Mouse (Mus musculus) skeletal muscle tissue, adult 2 months (tissue): ENCODE results near the gene Mss51.

Experiments used
- DNase-seq: peaks from one replicate; pipeline ENCODE4 v3.0.0-alpha.2; 2012; ENCODE audit warnings: low read depth, low spot score

The Mss51 gene

DNA sequence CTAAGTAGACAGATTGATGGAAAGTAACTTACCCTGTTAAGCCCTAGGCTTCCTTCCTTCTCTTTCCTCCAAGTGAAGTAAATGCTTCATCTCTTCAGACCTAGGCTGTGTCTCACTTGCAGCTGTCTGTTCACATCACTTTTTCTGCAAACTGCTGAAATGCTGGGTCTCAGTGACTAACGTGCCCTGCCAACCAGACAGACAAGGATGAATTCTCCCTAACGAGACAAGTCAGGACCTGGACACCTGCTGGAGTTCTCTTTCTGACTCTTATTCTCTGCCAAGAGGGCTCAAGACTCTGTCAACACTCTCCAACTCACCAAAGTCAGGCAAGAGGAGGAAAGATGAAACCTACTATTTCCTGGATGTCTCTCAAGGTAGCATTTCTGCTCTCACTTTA lies at the start of gene Mss51:
Gene Mss51, minus strand, starts transcription at position 299 of the 400 bp plus-strand sequence.
- DNase-seq: peak; percentile 63

DNA sequence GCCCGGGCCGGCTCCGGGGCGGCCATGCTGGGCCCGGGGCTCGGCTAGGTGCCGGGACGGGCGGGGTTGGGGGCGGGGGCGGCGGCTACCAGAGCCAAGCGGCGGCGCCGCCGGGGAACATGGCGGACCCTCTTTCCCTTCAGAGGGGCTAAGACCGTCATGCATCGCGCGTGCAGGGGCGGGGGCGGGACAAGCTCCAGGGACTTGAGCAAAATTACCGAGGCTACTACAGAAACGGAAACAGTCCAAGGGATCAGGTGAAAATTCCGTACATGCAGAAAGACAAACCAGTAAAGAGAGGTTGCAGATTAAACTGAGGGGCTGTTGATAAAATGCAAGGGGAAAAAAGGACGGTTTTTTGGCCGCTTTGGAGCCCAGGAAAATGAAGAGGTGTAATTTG lies 49.7 kb upstream of the Mss51 start, which contains the start of gene Ppp3cb:
Gene Ppp3cb, minus strand, starts transcription at position 159 of the 400 bp plus-strand sequence.
- peak; percentile 89 for DNase-seq

DNA sequence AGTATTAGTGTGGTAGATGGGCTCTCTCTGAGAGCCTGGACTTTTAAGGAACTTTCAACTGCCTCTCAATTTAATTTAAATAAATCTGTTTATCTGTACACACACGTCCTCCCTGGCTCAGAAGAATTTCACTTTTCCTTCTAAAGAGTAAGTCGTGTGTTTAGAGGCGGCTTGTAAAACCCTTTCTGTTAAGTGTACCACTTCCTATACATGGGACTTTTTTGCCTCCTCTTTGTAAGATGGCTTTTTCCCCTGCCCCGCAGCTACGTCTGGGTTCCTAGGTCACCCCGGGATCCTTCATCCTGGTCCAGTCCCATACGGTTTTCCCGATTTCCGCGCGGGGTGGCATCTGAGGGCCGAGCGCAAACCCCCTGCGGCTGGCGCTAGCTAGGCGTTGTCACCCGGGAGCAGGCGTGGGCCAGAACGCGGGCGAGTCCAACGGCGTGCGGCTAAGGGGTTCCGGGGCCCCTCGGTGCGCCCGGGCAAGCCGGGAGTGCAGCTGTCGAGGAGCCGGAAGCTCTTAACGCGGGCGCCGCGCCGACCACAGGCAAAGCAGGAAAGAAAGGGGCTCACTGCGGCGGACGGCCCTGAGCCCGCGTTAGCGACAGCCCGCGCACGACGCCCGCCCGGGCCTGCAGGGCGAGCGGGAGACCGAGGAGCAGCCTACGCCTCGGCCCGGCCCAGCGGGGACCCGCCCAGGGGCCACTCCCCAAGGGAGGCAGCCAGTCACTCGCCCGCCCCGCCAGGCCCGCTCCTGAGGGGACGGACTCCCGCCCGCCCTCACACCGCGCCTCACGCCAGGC lies 49.0 kb upstream of the Mss51 start:
- DNase-seq: peak; percentile 83

DNA sequence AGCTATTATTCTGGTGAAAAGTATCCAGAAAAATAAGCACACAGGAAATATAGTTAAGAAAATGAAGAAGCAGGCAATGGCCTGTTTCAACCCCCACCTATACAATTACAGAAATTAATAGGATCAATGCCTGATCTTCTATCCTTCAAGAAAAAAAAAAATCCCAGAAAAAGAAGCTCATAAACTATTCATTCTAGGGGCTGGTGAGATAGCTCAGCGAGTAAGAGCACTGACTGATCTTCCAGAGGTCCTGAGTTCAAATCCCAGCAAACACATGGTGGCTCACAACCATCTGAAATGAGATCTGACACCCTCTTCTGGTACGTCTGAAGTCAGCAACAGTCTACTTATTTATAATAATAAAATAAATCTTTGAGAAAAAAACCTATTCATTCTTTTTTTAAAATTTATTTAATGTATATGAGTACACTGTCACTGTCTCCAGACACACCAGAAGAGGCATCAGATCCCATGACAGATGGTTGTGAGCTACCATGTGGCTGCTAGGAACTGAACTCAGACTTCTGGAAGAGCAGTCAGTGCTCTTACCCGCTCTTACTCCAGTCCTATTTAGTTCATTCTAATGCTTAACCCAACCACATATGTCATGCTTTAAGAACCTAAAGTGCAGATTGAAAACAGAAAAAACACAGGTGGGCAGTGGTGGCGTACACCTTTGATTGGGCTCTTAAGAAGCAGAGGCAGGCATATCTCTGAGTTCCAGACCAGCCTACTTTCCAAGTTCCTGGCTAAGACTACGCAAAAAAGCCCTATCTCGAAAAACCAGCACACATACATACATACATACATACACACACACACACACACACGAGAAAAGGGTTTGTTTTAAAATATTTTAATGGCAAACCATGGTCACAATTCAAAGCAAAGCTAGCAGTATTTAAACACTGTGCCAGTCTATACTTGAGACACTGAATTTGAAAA lies 48.0 kb upstream of the Mss51 start:
- no peak for DNase-seq

DNA sequence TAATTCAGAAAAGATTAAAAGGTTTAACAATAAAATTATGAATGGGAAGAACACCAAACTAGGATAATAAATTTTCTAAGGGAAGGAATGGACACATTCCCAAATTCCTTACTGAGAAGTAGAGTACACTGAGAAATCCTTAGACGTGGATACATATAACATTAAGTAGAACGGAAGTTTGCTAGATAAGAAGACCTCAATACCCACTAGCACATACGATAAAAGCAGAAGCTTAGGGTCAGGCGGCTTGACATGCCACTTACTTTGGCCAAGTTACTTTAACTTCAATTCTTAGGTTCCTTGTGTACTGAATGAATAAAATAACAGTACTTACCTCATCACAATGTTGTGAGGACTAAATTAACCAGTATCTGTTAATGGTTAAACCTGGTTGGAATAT lies 32.9 kb upstream of the Mss51 start:
- no peak for DNase-seq

DNA sequence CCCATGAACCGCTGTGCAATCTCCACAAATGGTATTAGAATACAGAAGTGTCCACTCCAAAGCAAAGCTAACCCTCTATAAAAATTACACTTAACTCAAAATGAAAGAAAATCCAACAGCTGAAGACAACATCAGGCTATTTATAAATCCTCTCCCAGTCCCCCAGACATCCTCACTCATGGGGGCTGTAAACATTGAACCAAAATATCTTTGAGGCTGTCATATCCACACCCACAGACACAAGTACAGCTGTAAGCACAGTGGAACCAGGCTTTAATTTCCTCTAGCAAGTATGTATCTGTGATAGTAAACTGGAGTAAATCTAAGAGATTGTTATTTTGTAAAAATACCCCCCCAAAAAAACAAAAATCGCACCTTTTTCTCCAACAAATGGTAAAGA lies 23.5 kb upstream of the Mss51 start:
- no peak for DNase-seq

DNA sequence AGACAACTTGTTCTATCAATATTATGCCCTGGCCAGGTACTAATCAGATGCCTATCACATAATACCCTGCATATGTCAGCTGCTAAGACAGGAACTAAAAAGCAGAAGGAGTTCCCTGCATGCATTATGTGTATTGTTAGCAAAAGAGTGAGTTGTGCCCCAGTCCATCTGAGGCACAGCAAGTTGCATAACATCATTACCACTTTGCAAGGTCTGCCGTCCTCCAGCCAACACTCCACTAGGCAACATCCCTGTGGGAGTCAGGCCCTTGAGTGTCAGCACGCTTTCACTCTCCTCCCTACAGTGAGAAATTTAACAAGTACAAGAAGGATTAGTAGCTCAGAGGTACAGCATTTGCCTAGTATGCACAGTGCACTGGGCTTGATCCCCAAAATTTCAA lies 11.7 kb upstream of the Mss51 start:
- no peak for DNase-seq

DNA sequence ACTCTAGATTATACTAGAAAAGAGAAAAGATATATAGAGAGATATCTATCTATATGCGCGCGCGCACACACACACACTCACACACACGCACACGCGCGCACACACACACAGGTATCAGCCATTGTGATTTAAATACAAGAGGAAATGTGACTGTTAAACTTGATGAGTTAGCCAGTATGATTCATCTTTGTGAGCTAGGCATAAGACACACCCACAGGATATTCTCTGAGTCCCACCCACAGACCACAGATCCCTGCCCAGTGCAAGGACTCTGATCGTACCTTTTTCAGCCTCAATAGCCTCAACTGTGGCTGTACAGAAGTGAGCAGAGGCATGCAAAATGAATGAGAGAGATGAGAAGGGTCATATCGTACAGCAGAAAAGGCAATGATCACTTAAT lies 6.3 kb upstream of the Mss51 start:
- DNase-seq: no peak

DNA sequence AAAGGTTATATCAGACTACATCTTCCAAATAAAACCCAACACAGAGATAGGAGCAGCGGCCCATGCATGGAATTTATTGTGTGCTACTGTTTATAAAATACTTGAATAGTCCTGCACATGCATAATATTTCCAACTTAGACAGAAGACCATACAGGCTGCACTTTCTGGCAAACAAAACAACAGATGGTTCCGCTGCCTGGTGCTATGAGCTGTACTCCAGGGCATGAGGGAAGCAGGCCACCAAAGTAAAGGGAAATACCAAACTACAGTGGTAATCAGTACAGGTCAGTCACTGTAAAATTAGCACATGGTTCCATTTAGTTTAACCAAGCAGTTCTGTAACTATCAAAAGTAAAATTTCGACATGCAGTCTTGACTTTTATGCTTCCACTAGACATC lies 3.3 kb upstream of the Mss51 start:
- DNase-seq: no peak

DNA sequence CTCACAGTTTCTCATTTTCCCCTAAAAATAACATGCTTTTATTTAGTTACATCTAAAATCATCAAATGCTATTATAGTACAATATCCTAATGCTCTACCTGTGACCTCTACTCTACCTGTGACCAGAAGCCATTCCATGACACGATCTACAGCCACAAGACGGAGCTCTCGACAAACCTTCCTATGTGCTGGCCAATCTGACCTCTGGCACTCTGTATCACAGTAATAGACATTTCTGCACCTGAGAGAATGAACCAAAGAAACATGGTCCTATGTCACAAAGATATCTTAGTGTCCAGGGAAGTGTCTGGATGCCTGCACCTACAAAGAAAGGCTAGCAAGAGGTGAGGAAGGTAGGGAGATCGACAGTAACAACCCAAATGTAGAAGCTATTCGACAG lies 10.7 kb downstream of the Mss51 start:
- no peak for DNase-seq

DNA sequence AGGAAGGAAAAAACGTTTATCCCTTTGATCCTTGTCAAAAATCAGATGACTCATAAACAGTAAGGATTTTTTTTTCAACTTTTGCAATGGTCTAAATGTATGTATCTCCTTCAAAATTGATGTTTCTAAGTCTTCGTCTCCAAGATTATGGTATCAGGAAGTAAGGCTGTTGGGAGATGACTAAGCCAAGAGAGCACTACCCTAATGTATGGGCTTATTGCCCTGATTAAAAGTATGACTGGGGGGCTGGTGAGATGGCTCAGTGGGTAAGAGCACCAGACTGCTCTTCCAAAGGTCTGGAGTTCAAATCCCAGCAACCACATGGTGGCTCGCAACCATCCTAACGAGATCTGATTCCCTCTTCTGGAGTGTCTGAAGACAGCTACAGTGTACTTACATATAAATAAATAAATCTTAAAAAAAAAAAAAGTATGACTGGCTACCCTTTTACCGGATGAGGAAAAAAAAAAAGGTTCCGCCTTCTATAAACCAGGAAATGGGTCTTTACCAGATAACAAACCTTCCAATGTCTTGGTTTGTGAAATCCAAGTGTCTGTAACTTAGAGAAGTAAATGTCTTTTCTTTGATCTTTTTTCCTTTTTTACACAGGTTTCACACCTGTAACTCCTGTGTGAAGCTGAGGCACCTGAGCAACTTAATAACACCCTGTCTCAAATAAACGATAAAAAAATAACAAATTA lies 14.5 kb downstream of the Mss51 start:
- no peak for DNase-seq

DNA sequence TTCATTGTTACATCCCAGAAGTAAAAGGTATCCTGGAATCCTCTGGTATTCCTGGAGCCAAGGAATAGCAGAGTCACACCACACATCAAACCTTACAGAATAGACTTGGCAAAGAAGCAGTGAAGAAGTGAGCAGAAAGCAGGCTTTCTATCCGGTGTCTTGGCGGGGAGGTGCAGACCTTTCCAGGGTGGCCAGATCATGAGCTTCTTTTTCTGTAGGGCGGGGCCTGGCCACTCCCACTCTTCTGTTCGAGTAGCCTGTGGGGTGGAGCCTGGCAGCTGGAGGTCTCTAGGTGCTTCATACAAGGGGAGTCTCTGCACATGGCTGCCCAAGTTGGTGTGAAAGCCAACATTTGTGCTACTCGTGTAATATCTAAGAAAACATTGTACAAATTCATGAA lies 15.5 kb downstream of the Mss51 start:
- DNase-seq: no peak

DNA sequence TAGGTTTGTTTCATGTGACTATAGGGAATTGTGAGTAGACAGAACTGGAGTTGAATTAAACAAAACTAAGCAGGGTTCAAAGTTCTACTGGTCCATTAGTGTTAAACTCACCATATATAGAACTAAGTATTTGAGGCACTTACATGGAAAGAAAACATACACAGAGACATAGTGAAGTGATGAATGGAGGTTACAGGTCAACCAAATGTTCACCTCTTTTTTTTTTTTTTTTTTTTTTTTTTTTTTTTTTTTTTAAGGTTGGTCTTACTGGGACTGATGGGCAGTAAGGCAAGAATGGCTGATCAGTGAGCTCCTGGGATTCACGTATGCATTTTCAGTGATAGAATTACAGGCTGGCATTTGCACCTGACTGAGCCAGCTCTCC lies 16.5 kb downstream of the Mss51 start:
- no peak for DNase-seq

DNA sequence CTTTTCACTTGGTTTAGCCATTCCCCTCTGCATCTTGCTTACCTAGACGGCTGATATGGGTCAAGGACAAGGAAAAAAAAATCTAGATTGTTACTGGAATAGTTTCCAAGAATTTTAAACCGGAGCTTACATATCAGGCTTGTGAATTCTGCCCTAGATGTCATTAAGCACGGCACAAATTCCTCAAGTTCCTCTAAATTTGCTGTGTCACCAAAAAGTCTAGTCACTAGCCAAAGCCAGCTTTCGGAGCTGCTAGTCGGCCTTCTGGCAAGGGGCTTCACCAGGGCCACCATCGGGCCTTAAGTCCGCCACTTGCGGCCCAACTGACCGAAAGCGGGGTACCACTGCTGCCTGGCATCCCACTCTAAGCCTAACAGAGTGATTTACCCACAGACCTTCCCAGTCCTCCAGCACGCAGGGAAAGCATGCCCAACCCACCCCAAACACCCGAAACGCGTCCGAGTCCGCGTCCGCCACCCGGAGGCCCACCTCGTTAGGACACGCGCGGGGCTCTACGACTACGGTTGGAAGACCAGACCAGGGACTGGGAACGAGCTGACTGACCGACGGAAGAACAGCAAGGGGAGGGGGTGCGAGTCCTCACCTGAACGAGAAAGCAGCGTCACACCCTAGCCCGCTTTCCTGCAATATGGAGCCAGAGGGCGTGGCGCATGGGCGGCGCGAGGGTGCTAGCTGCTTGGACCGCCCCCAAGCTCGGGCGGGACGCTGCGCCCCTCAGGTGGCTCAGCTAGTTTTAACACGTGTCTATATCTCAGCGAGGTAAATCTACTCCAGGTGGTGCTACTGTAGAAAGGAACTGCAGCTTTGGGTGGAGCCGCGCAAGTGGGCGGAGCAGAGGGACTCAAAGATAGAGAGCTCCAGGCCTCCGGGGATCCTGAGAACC lies 17.2 kb downstream of the Mss51 start, which contains the start of gene Anxa7:
Gene Anxa7, minus strand, starts transcription at position 843 of the 904 bp plus-strand sequence.
- DNase-seq: peak; percentile 62

DNA sequence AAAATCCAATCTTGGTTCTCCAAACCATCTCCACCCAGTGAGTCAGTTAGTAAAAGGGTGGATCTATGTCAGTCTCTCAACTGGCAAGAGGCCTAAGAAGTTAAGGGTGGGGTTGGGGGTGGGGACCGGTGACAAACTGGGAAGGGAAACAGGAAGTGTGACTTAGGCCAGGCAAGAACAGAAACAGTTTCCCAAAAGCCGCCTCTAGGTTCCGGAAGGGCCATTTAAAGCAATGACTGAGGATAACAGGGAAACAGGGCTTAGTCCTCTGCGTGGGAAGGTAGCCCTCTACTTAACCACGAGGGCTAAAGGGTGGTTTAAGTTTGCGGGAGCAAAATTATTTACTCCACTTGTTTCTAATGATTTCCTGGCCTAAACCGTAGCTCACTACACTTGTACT lies 17.9 kb downstream of the Mss51 start:
- peak; percentile 82 for DNase-seq

DNA sequence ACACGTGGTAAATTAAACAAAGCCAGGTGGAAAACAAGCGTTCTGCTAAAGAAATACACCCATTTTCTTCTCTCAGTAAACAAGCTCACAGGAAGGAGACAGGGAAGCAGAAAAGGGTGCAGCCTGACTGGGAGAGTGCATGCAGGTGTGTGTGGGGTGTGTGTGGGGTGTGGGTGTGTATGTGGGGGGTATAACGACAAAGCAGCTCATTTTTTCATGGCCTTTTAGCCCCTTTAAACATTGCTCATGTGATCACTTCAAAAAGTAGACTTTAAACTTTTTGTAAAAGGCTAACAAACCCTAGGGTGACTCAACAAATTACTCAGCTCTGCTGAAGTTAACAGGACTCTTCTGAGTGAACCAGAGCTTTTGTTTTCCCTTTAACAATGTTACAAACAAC lies 18.3 kb downstream of the Mss51 start:
- no peak for DNase-seq

DNA sequence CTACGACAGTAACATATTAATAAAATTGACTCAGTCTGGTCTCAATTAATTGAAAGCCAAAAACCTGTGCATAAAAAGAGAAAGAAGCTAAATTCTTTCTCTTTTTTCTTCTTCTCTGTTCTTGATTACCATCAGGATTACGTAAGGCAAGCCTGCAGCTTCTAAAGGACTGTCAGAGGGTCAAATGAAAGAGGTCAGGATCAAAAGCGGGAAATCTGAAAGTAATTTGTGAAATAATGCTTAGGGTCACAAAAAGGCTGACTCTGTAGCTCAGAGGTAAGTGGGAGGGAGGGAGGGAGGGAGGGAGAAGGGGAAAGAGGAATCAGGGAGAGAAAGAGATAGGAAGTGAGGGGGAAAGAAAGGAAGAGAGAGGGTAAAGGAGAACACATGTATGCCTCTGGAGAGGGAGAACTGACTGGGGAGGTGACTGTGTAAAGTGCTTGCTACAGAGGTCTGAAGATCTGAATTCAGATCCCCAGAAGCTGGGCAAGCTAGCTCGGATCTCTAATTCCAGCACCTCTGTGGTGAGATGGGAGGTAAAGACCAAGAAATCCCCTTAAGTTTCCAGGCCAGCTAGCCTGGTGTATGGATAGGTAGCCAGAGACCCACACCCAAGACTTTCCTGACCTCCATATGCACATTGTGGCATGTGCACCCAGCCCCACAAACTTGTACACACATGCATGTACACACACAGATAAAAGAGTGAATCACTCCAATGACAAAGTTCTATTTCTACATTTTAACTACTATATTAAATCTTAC lies 19.3 kb downstream of the Mss51 start:
- DNase-seq: no peak

DNA sequence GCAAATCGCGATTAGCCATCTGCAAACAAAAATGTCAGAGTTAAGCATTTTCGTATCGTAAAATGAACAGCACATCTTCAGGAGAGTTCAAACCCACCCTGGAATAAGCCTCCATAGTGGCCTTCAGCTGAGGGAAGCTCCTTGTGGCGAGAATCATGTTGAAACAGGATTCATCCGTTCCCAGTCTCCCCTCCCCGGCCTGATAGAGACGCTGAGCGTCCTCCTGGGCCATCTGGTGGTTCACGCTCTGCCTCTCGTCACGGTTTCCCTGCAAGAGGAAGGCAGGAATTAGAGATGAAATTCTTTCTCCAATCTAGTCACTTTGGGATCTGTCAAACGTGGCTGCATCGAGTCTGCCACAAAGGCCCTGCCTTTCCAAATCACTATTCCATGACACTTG lies 36.5 kb downstream of the Mss51 start:
- DNase-seq: no peak

DNA sequence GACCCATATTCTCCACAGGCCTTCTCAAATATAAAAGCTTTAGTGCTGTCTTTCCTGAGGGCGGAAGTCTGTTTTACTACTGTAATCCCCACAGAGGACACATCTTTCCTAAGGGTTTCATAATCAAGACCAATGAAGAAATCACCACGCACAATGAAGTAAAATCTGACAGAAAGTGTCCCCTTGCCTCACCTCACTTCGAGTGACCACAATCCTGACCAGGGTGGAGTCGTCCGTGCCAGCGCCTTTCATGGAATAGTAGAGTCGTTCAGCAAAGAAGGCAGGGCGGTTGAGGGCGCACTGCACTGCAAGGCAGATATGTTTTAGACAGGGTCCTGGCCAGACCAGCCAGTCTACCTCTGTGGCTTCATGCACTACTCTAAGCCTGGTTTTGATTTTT lies 38.3 kb downstream of the Mss51 start:
- DNase-seq: no peak

DNA sequence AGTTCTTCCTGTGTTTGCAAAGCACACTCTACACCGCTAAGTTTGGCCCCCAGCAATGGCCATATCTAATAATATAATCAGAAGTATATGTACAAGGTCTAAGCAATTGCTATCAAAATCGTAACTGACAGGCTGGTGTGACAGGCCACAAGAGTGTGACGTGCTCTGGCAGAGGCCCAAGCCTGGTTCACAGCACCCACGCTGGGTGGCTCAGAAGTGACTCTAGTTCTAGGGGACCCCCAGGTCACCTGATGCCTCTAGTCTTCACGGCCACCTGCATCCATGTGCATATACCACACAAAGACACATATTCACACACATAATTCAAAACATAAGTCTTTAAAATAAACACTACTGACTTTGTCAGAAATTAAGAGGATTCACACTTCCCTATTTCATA lies 43.8 kb downstream of the Mss51 start:
- no peak for DNase-seq
